8 mouse cellular contexts compared by ENCODE assay signal in genomic region chr5:30207276-30207675, GRCm38 (mm10). TPM values are rescaled to one million over a fixed set of nuclear protein-coding genes. Genes with fewer than 3 reads are reported as not detected.
DNase-seq lines count a peak whose midpoint lies in the region; ATAC-seq and TF ChIP-seq lines count a peak whose summit lies in the region.

No protein-coding gene starts in this region.

- no peak overlapping the region for H3K27ac ChIP-seq in midbrain, embryonic 14.5 days (replicated peaks; ENCODE audit: low read depth, low read length)
- no peak overlapping the region for H3K27ac ChIP-seq in midbrain, embryonic 15.5 days
- no peak overlapping the region for H3K27ac ChIP-seq in stomach, postnatal 0 days (replicated peaks)

- H3K4me1 ChIP-seq in midbrain, embryonic 14.5 days (ENCODE audit: control insufficient read depth, insufficient read depth, low read length), result no peaks in the 10 kb centered on the region
- H3K4me1 ChIP-seq in midbrain, embryonic 15.5 days, result no peaks in the 10 kb centered on the region
- H3K4me1 ChIP-seq in stomach, postnatal 0 days (replicated peaks; ENCODE audit: control insufficient read depth, insufficient read depth), result no peaks in the 10 kb centered on the region

- no peaks in the 10 kb centered on the region for H3K27me3 ChIP-seq in midbrain, embryonic 14.5 days (ENCODE audit: control insufficient read depth, insufficient read depth, low read length)
- H3K27me3 ChIP-seq in midbrain, embryonic 15.5 days (replicated peaks), result no peaks in the 10 kb centered on the region
- H3K27me3 ChIP-seq in stomach, postnatal 0 days (ENCODE audit: control insufficient read depth, insufficient read depth, low read length), result no peaks in the 10 kb centered on the region

- peak; percentile 50 for DNase-seq in adrenal gland, postnatal 10 days
- DNase-seq in adrenal gland, adult 18-20 months (ENCODE audit: low spot score in 2 of 2), result no peak
- peak; percentile 21 for DNase-seq in midbrain, embryonic 14.5 days
- DNase-seq in stomach, postnatal 0 days (ENCODE audit: low spot score), result no peak

- no peak overlapping the region for H3K9ac ChIP-seq in midbrain, embryonic 14.5 days (replicated peaks; ENCODE audit: low read length)
- H3K9ac ChIP-seq in midbrain, embryonic 15.5 days, result no peak overlapping the region
- H3K9ac ChIP-seq in stomach, postnatal 0 days (ENCODE audit: low read length), result no peak overlapping the region

- H3K9me3 ChIP-seq in midbrain, embryonic 14.5 days (ENCODE audit: control insufficient read depth, low read length), result no peaks in the 10 kb centered on the region
- H3K9me3 ChIP-seq in midbrain, embryonic 15.5 days, result no peaks in the 10 kb centered on the region
- H3K9me3 ChIP-seq in stomach, postnatal 0 days (ENCODE audit: control insufficient read depth, low read length), result no peaks in the 10 kb centered on the region

- H3K4me2 ChIP-seq in midbrain, embryonic 14.5 days (ENCODE audit: low read length), result no peak overlapping the region
- H3K4me2 ChIP-seq in midbrain, embryonic 15.5 days, result no peak overlapping the region
- no peak overlapping the region for H3K4me2 ChIP-seq in stomach, postnatal 0 days (replicated peaks; ENCODE audit: low read depth)

- no peak overlapping the region for H3K4me3 ChIP-seq in midbrain, embryonic 14.5 days (replicated peaks; ENCODE audit: low read depth, low read length)
- H3K4me3 ChIP-seq in midbrain, embryonic 15.5 days, result no peak overlapping the region
- no peak overlapping the region for H3K4me3 ChIP-seq in stomach, postnatal 0 days (ENCODE audit: low read depth, low read length)

- no peak for ATAC-seq in midbrain, embryonic 14.5 days (ENCODE audit: low FRiP score, low TSS enrichment)
- no peak for ATAC-seq in midbrain, embryonic 15.5 days (replicated peaks)
- ATAC-seq in granulocyte monocyte progenitor cell, adult 5-6 weeks (replicated peaks; ENCODE audit: poor library complexity, severe bottlenecking), result peak; percentile 85
- no peak for ATAC-seq in stomach, postnatal 0 days (ENCODE audit: low FRiP score, low TSS enrichment)
- no peak for ATAC-seq in monocyte, adult 5-6 weeks (replicated peaks; ENCODE audit: insufficient number of reproducible peaks, low FRiP score, low TSS enrichment, poor library complexity, severe bottlenecking)
- no peak for ATAC-seq in cerebellum, adult (ENCODE audit: insufficient number of reproducible peaks, low FRiP score, low TSS enrichment)

- TF ChIP-seq CTCF in stomach, postnatal 0 days (IDR thresholded peaks at IDR 0.05; ENCODE audit: low read depth), result peak; percentile 68

- TF ChIP-seq EP300 in stomach, postnatal 0 days (optimal IDR thresholded peaks at IDR 0.05), result no peak

- no peaks in the 10 kb centered on the region for H3K36me3 ChIP-seq in midbrain, embryonic 14.5 days (ENCODE audit: control insufficient read depth, insufficient read depth, low read length)
- H3K36me3 ChIP-seq in midbrain, embryonic 15.5 days (replicated peaks), result no peaks in the 10 kb centered on the region
- no peaks in the 10 kb centered on the region for H3K36me3 ChIP-seq in stomach, postnatal 0 days (ENCODE audit: control insufficient read depth, insufficient read depth, low read length)

- 64% methylated on average over 6 of the region's 6 CpGs for WGBS in midbrain, embryonic 14.5 days
- 69% methylated on average over 6 of the region's 6 CpGs for WGBS in midbrain, embryonic 15.5 days
- WGBS in stomach, postnatal 0 days, result 70% methylated on average over 6 of the region's 6 CpGs

RNA-seq across cellular contexts. Expression of gene Adgrf3, which starts 1.8 kb away (rescaled TPM):
- total RNA-seq in adrenal gland, postnatal 10 days (2021), result under 1 TPM; 0.30 to 0.58 TPM
- total RNA-seq in adrenal gland, adult 18-20 months (2021), result not detected
- polyA plus RNA-seq in midbrain, embryonic 14.5 days (2014; fragmentation: Nextera tagmentation; extraction: Ambion mirVana), result not detected in 2 replicates
- not detected in 2 replicates for polyA plus RNA-seq in midbrain, embryonic 15.5 days (2015; fragmentation: Nextera tagmentation; extraction: Ambion mirVana)
- 0.30 TPM in 1 of 2 replicates, not detected in the other for total RNA-seq in granulocyte monocyte progenitor cell, adult 5-6 weeks (2014; fragmentation: Nextera tagmentation)
- not detected in 2 replicates for total RNA-seq in granulocyte monocyte progenitor cell, adult 5-6 weeks (2017)
- polyA plus RNA-seq in stomach, postnatal 0 days (2015; fragmentation: Nextera tagmentation; extraction: Ambion mirVana), result 0.12 and 0.24 TPM in 2 replicates
- not detected in 3 replicates for total RNA-seq in monocyte, adult 5-6 weeks (2017)

RNA-seq across cellular contexts. Expression of gene Selenoi, which starts 25.1 kb away (rescaled TPM):
- total RNA-seq in adrenal gland, postnatal 10 days (2021), result 10 to 100 TPM; 20.4 to 20.7 TPM
- total RNA-seq in adrenal gland, adult 18-20 months (2021), result 10 to 100 TPM; 19.2 to 21.0 TPM
- polyA plus RNA-seq in midbrain, embryonic 14.5 days (2014; fragmentation: Nextera tagmentation; extraction: Ambion mirVana), result 36.2 and 47.0 TPM in 2 replicates
- 28.0 and 31.1 TPM in 2 replicates for polyA plus RNA-seq in midbrain, embryonic 15.5 days (2015; fragmentation: Nextera tagmentation; extraction: Ambion mirVana)
- 22.7 and 38.5 TPM in 2 replicates for total RNA-seq in granulocyte monocyte progenitor cell, adult 5-6 weeks (2014; fragmentation: Nextera tagmentation)
- 48.1 and 61.2 TPM in 2 replicates for total RNA-seq in granulocyte monocyte progenitor cell, adult 5-6 weeks (2017)
- 25.5 and 26.7 TPM in 2 replicates for polyA plus RNA-seq in stomach, postnatal 0 days (2015; fragmentation: Nextera tagmentation; extraction: Ambion mirVana)
- 19.7 to 23.6 TPM (median 22.3 TPM) in 3 replicates for total RNA-seq in monocyte, adult 5-6 weeks (2017)

RNA-seq across cellular contexts. Expression of gene Hadhb, which starts 52.2 kb away (rescaled TPM):
- 1,000 to 10,000 TPM; 1,471 to 1,600 TPM for total RNA-seq in adrenal gland, postnatal 10 days (2021)
- total RNA-seq in adrenal gland, adult 18-20 months (2021), result 1,000 to 10,000 TPM in 1 of 2 experiments, 100 to 1,000 TPM in 1; 969 to 1,652 TPM
- polyA plus RNA-seq in midbrain, embryonic 14.5 days (2014; fragmentation: Nextera tagmentation; extraction: Ambion mirVana), result 46.2 and 57.0 TPM in 2 replicates
- 49.6 and 55.7 TPM in 2 replicates for polyA plus RNA-seq in midbrain, embryonic 15.5 days (2015; fragmentation: Nextera tagmentation; extraction: Ambion mirVana)
- total RNA-seq in granulocyte monocyte progenitor cell, adult 5-6 weeks (2014; fragmentation: Nextera tagmentation), result 108 and 135 TPM in 2 replicates
- total RNA-seq in granulocyte monocyte progenitor cell, adult 5-6 weeks (2017), result 79.1 and 83.8 TPM in 2 replicates
- polyA plus RNA-seq in stomach, postnatal 0 days (2015; fragmentation: Nextera tagmentation; extraction: Ambion mirVana), result 323 and 350 TPM in 2 replicates
- 86.5 to 145 TPM (median 87.3 TPM) in 3 replicates for total RNA-seq in monocyte, adult 5-6 weeks (2017)

RNA-seq across cellular contexts. Expression of gene Hadha, which starts 52.3 kb away (rescaled TPM):
- total RNA-seq in adrenal gland, postnatal 10 days (2021), result 100 to 1,000 TPM; 921 to 997 TPM
- 100 to 1,000 TPM; 527 to 755 TPM for total RNA-seq in adrenal gland, adult 18-20 months (2021)
- polyA plus RNA-seq in midbrain, embryonic 14.5 days (2014; fragmentation: Nextera tagmentation; extraction: Ambion mirVana), result 50.4 and 61.7 TPM in 2 replicates
- 69.3 and 69.9 TPM in 2 replicates for polyA plus RNA-seq in midbrain, embryonic 15.5 days (2015; fragmentation: Nextera tagmentation; extraction: Ambion mirVana)
- 91.8 and 97.8 TPM in 2 replicates for total RNA-seq in granulocyte monocyte progenitor cell, adult 5-6 weeks (2014; fragmentation: Nextera tagmentation)
- 128 and 147 TPM in 2 replicates for total RNA-seq in granulocyte monocyte progenitor cell, adult 5-6 weeks (2017)
- polyA plus RNA-seq in stomach, postnatal 0 days (2015; fragmentation: Nextera tagmentation; extraction: Ambion mirVana), result 201 and 213 TPM in 2 replicates
- 103 to 133 TPM (median 113 TPM) in 3 replicates for total RNA-seq in monocyte, adult 5-6 weeks (2017)

Comparison
In these comparisons a context has a peak if more than half of its experiments do, and no peak if none do; other contexts are left out.
1. DNase-seq: peak in adrenal gland, postnatal 10 days (single experiment) and midbrain, embryonic 14.5 days (single experiment); none in adrenal gland, adult 18-20 months (0 of 2) and stomach, postnatal 0 days (single experiment).